In genomic region chr4:136425000-136425288, GRCm38 (mm10) we compare ENCODE assay signal across 8 mouse cellular contexts. TPM values are rescaled to one million over a fixed set of nuclear protein-coding genes. Genes with fewer than 3 reads are reported as not detected.
DNase-seq lines count a peak whose midpoint lies in the region; ATAC-seq and TF ChIP-seq lines count a peak whose summit lies in the region.

No protein-coding gene starts in this region.

- H3K36me3 ChIP-seq in ES-Bruce4 (ENCODE audit: control insufficient read depth, insufficient read depth, low read length, poor library complexity, severe bottlenecking), result no peaks in the 10 kb centered on the region
- H3K36me3 ChIP-seq in embryonic facial prominence, embryonic 11.5 days (replicated peaks; ENCODE audit: control insufficient read depth, insufficient read depth, low read depth, low read length), result no peaks in the 10 kb centered on the region
- H3K36me3 ChIP-seq in intestine, embryonic 15.5 days, result no peaks in the 10 kb centered on the region
- no peaks in the 10 kb centered on the region for H3K36me3 ChIP-seq in lung, embryonic 16.5 days (ENCODE audit: control insufficient read depth, insufficient read depth, low read length)

- 4% methylated on average over 15 of the region's 15 CpGs for WGBS in embryonic facial prominence, embryonic 11.5 days
- 3% methylated on average over 15 of the region's 15 CpGs for WGBS in intestine, embryonic 15.5 days
- 3% methylated on average over 15 of the region's 15 CpGs for WGBS in lung, embryonic 16.5 days

- H3K4me2 ChIP-seq in embryonic facial prominence, embryonic 11.5 days (ENCODE audit: low read depth, low read length), result peak overlapping the region; percentile 94
- H3K4me2 ChIP-seq in intestine, embryonic 15.5 days (replicated peaks), result peak overlapping the region; percentile 99
- H3K4me2 ChIP-seq in lung, embryonic 16.5 days (ENCODE audit: low read depth, low read length), result peak overlapping the region; percentile 94

- H3K27me3 ChIP-seq in ES-Bruce4 (ENCODE audit: control insufficient read depth, insufficient read depth, low read length, poor library complexity, severe bottlenecking), result peaks cover 4% of the 10 kb centered on the region; the same call in 1 of the 2 replicates
- peaks cover 15% of the 10 kb centered on the region for H3K27me3 ChIP-seq in embryonic facial prominence, embryonic 11.5 days (ENCODE audit: control insufficient read depth, insufficient read depth, low read length)
- H3K27me3 ChIP-seq in intestine, embryonic 15.5 days (replicated peaks), result peaks cover 28% of the 10 kb centered on the region
- H3K27me3 ChIP-seq in lung, embryonic 16.5 days (ENCODE audit: control insufficient read depth, insufficient read depth, low read depth, low read length), result peaks cover 36% of the 10 kb centered on the region

- no peak for DNase-seq in cerebellum, adult 9-10 months
- peak; percentile 36 for DNase-seq in embryonic facial prominence, embryonic 11.5 days (ENCODE audit: low spot score)
- peak; percentile 20 for DNase-seq in thymus, postnatal 0 days (ENCODE audit: low spot score)
- DNase-seq in right cerebral cortex, adult 2 months (ENCODE audit: low spot score in 2 of 2), result no peak

- peak overlapping the region; percentile 59 for H3K4me3 ChIP-seq in ES-Bruce4 (ENCODE audit: low read depth, low read length)
- H3K4me3 ChIP-seq in embryonic facial prominence, embryonic 11.5 days (ENCODE audit: low read depth, low read length), result peak overlapping the region; percentile 43
- H3K4me3 ChIP-seq in intestine, embryonic 15.5 days (replicated peaks), result peak overlapping the region; percentile 54
- H3K4me3 ChIP-seq in lung, embryonic 16.5 days (ENCODE audit: low read length), result peak overlapping the region; percentile 51

- no peak for TF ChIP-seq EP300 in ES-Bruce4 (IDR thresholded peaks at IDR 0.05; ENCODE audit: insufficient read depth, low read depth, low read length)

- no peak for TF ChIP-seq POLR2A in ES-Bruce4 (IDR thresholded peaks at IDR 0.05; ENCODE audit: insufficient read depth, low read length)

- H3K9me3 ChIP-seq in ES-Bruce4 (replicated peaks; ENCODE audit: control insufficient read depth, insufficient read depth, low read length, poor library complexity, severe bottlenecking), result no peaks in the 10 kb centered on the region
- no peaks in the 10 kb centered on the region for H3K9me3 ChIP-seq in embryonic facial prominence, embryonic 11.5 days (replicated peaks; ENCODE audit: control insufficient read depth, low read length)
- no peaks in the 10 kb centered on the region for H3K9me3 ChIP-seq in intestine, embryonic 15.5 days
- H3K9me3 ChIP-seq in lung, embryonic 16.5 days (ENCODE audit: control insufficient read depth, low read length), result no peaks in the 10 kb centered on the region

- H3K4me1 ChIP-seq in ES-Bruce4 (ENCODE audit: control insufficient read depth, insufficient read depth, low read length), result no peaks in the 10 kb centered on the region
- no peaks in the 10 kb centered on the region; the same call in 1 of the 2 replicates for H3K4me1 ChIP-seq in embryonic facial prominence, embryonic 11.5 days (ENCODE audit: control insufficient read depth, insufficient read depth, low read length)
- H3K4me1 ChIP-seq in intestine, embryonic 15.5 days (replicated peaks), result peaks cover 12% of the 10 kb centered on the region
- H3K4me1 ChIP-seq in lung, embryonic 16.5 days (replicated peaks; ENCODE audit: control insufficient read depth, insufficient read depth, low read length), result peaks cover 10% of the 10 kb centered on the region

- ATAC-seq in cerebellum, adult (ENCODE audit: insufficient number of reproducible peaks, low FRiP score, low TSS enrichment), result 0 out of 2 replicates have a peak, but pooled peaks have one; percentile 15
- ATAC-seq in embryonic facial prominence, embryonic 11.5 days (replicated peaks; ENCODE audit: insufficient number of reproducible peaks, low FRiP score, low TSS enrichment, low read depth), result no peak
- peak; percentile 52; the same call in 1 of the 2 replicates for ATAC-seq in intestine, embryonic 15.5 days
- ATAC-seq in lung, embryonic 16.5 days (ENCODE audit: low read depth), result peak; percentile 32; the same call in 1 of the 2 replicates

- peak; percentile 62 for TF ChIP-seq CTCF in ES-Bruce4 (IDR thresholded peaks at IDR 0.05; ENCODE audit: low read depth, low read length)

- H3K9ac ChIP-seq in ES-Bruce4 (ENCODE audit: low read depth, poor library complexity, severe bottlenecking), result 0 out of 2 replicates have a peak overlapping the region, but pooled peaks have one; percentile 29
- H3K9ac ChIP-seq in embryonic facial prominence, embryonic 11.5 days (replicated peaks; ENCODE audit: low read length), result peak overlapping the region; percentile 59; the same call in 1 of the 2 replicates
- H3K9ac ChIP-seq in intestine, embryonic 15.5 days, result peak overlapping the region; percentile 45
- H3K9ac ChIP-seq in lung, embryonic 16.5 days (ENCODE audit: low read length), result peak overlapping the region; percentile 52; the same call in 1 of the 2 replicates

- H3K27ac ChIP-seq in ES-Bruce4 (ENCODE audit: insufficient read depth, low read length), result no peak overlapping the region
- no peak overlapping the region for H3K27ac ChIP-seq in embryonic facial prominence, embryonic 11.5 days (replicated peaks; ENCODE audit: low read depth, low read length)
- no peak overlapping the region for H3K27ac ChIP-seq in intestine, embryonic 15.5 days
- H3K27ac ChIP-seq in lung, embryonic 16.5 days (ENCODE audit: low read length), result no peak overlapping the region

RNA-seq across cellular contexts. Expression of gene Htr1d, which starts 1.6 kb away (rescaled TPM):
- 1.1 and 1.2 TPM in 2 replicates for polyA plus RNA-seq in ES-Bruce4 (2011; ENCODE audit: insufficient read depth, insufficient read length, low read depth, missing spikeins)
- 0.11 and 0.47 TPM in 2 replicates for polyA plus RNA-seq in embryonic facial prominence, embryonic 11.5 days (2014; fragmentation: Nextera tagmentation; extraction: Ambion mirVana)
- 0.11 and 0.28 TPM in 2 replicates for polyA plus RNA-seq in intestine, embryonic 15.5 days (2015; fragmentation: Nextera tagmentation; extraction: Ambion mirVana)
- polyA plus RNA-seq in lung, embryonic 16.5 days (2015; fragmentation: Nextera tagmentation; extraction: Ambion mirVana), result not detected in 2 replicates
- not detected in 2 replicates for polyA plus RNA-seq in thymus, postnatal 0 days (2015; fragmentation: Nextera tagmentation; extraction: Ambion mirVana)

RNA-seq across cellular contexts. Expression of gene 6030445D17Rik, which starts 37.1 kb away (rescaled TPM):
- 0.40 and 0.46 TPM in 2 replicates for polyA plus RNA-seq in ES-Bruce4 (2011; ENCODE audit: insufficient read depth, insufficient read length, low read depth, missing spikeins)
- polyA plus RNA-seq in embryonic facial prominence, embryonic 11.5 days (2014; fragmentation: Nextera tagmentation; extraction: Ambion mirVana), result 0.15 and 0.20 TPM in 2 replicates
- polyA plus RNA-seq in intestine, embryonic 15.5 days (2015; fragmentation: Nextera tagmentation; extraction: Ambion mirVana), result 0.43 and 0.50 TPM in 2 replicates
- polyA plus RNA-seq in lung, embryonic 16.5 days (2015; fragmentation: Nextera tagmentation; extraction: Ambion mirVana), result 0.20 and 0.23 TPM in 2 replicates
- 0.16 and 0.21 TPM in 2 replicates for polyA plus RNA-seq in thymus, postnatal 0 days (2015; fragmentation: Nextera tagmentation; extraction: Ambion mirVana)

RNA-seq across cellular contexts. Expression of gene Luzp1, which starts 44.6 kb away (rescaled TPM):
- polyA plus RNA-seq in ES-Bruce4 (2011; ENCODE audit: insufficient read depth, insufficient read length, low read depth, missing spikeins), result 67.6 and 73.0 TPM in 2 replicates
- polyA plus RNA-seq in embryonic facial prominence, embryonic 11.5 days (2014; fragmentation: Nextera tagmentation; extraction: Ambion mirVana), result 116 and 119 TPM in 2 replicates
- polyA plus RNA-seq in intestine, embryonic 15.5 days (2015; fragmentation: Nextera tagmentation; extraction: Ambion mirVana), result 114 and 115 TPM in 2 replicates
- 100 and 115 TPM in 2 replicates for polyA plus RNA-seq in lung, embryonic 16.5 days (2015; fragmentation: Nextera tagmentation; extraction: Ambion mirVana)
- 34.0 and 36.0 TPM in 2 replicates for polyA plus RNA-seq in thymus, postnatal 0 days (2015; fragmentation: Nextera tagmentation; extraction: Ambion mirVana)

Comparison
In these comparisons a context has a peak if more than half of its experiments do, and no peak if none do; other contexts are left out.
1. DNase-seq: peak in embryonic facial prominence, embryonic 11.5 days (single experiment) and thymus, postnatal 0 days (single experiment); none in cerebellum, adult 9-10 months (single experiment) and right cerebral cortex, adult 2 months (0 of 2).
2. Peak in every context shown above with its lines, with median percentiles within 50 percentile points of each other: H3K4me3 ChIP-seq, H3K9ac ChIP-seq and H3K4me2 ChIP-seq.